Mouse (Mus musculus) retina, adult 2 months (tissue): ENCODE results near the gene Cspg5.

Experiments used
- DNase-seq: peaks from one replicate; pipeline ENCODE4 v3.0.0-alpha.2; 2012; ENCODE audit warnings: low read depth, low spot score

Gene Cspg5

GRCm38 (mm10) chr9:110243221-110243833, at the start of gene Cspg5:
Gene Cspg5 (plus strand): TSS chr9:110243783.
- DNase-seq, result no peak

GRCm38 (mm10) chr9:110199870-110200269, 43.7 kb upstream of the Cspg5 start:
- no peak for DNase-seq

GRCm38 (mm10) chr9:110205526-110206404, 37.8 kb upstream of the Cspg5 start:
- DNase-seq, result no peak

GRCm38 (mm10) chr9:110206437-110206836, 37.1 kb upstream of the Cspg5 start:
- DNase-seq, result no peak

- DNase-seq, result no peak
These were observed 35.3 kb upstream of the Cspg5 start for GRCm38 (mm10) chr9:110208265-110208664.

GRCm38 (mm10) chr9:110208967-110209366, 34.6 kb upstream of the Cspg5 start:
- no peak for DNase-seq

GRCm38 (mm10) chr9:110224273-110224672, 19.3 kb upstream of the Cspg5 start:
- no peak for DNase-seq

- DNase-seq, result no peak
These were observed 17.4 kb upstream of the Cspg5 start for GRCm38 (mm10) chr9:110226191-110226590.

GRCm38 (mm10) chr9:110228671-110229070, 14.9 kb upstream of the Cspg5 start:
- no peak for DNase-seq

GRCm38 (mm10) chr9:110229112-110229511, 14.5 kb upstream of the Cspg5 start:
- DNase-seq, result no peak

GRCm38 (mm10) chr9:110229566-110230248, 13.9 kb upstream of the Cspg5 start:
- no peak for DNase-seq

GRCm38 (mm10) chr9:110230395-110231071, 13.1 kb upstream of the Cspg5 start:
- no peak for DNase-seq

GRCm38 (mm10) chr9:110234962-110235361, 8.6 kb upstream of the Cspg5 start:
- no peak for DNase-seq

GRCm38 (mm10) chr9:110244567-110244888, 945 bp downstream of the Cspg5 start:
- DNase-seq, result no peak

GRCm38 (mm10) chr9:110244889-110245589, 1.5 kb downstream of the Cspg5 start:
- DNase-seq, result peak; percentile 68

GRCm38 (mm10) chr9:110245590-110246320, 2.2 kb downstream of the Cspg5 start:
- no peak for DNase-seq

GRCm38 (mm10) chr9:110246321-110246640, 2.7 kb downstream of the Cspg5 start:
- no peak for DNase-seq

- no peak for DNase-seq
These were observed 3.5 kb downstream of the Cspg5 start for GRCm38 (mm10) chr9:110247049-110247448.

GRCm38 (mm10) chr9:110248861-110249260, 5.3 kb downstream of the Cspg5 start:
- DNase-seq, result no peak

GRCm38 (mm10) chr9:110249823-110250543, 6.4 kb downstream of the Cspg5 start:
- DNase-seq, result no peak
